Comparison of ENCODE assay signal across 8 mouse cellular contexts in the genomic region with DNA sequence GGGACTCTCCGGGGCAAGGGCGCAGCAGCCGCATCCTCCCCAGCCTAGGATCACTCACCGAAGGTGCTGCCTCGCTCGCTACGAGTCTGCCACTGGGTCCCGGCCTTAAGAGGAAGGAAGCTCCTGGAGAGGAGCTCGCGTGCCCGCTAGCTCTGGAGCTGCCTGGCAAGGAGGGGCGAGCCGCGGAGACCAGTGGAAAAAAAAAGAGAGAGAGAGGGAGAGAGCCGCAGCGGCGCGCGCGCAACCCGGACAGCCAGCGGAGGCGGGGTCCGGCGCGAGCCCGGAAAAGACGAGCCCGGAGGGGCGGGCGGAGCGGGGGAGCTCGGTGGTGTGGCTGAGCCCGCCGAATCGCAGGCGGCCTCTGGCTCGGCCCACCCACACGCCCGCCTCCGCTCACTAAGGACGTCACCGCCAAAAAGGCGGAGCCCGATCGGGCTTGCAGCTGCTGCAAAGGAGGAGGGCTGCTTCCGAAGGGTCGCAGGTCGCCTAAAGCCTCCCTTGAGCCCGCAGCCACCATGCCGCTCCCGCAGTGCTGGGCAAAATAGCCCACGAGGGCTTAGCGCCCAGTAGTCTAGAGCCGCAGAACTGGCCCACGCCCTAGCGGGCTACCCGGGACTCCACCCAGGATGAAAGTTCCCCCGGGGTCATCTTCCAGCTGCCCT. TPM values are rescaled to one million over a fixed set of nuclear protein-coding genes. Genes with fewer than 3 reads are reported as not detected.
A peak's percentile ranks its signal among the peaks of the same experiment; 100 is the strongest.
DNase-seq lines count a peak whose midpoint lies in the region; ATAC-seq lines count a peak whose summit lies in the region.

Gene Acsl4 (minus strand): TSS at position 289 of the 662 bp plus-strand sequence.

- DNase-seq in NIH3T3 (ENCODE audit: low read depth): peak; percentile 93
- DNase-seq in cerebellum, postnatal 10 days: peak; percentile 89 to 95
- peak; percentile 74 to 77 for DNase-seq in frontal cortex, postnatal 14 days (ENCODE audit: low spot score in 2 of 2)
- peak; percentile 84 to 87 for DNase-seq in layer of hippocampus, postnatal 36 days
- DNase-seq in lung, postnatal 36 days: peak; percentile 93
- peak; percentile 94 for DNase-seq in retina, postnatal 1 day
- DNase-seq in urinary bladder, adult 18-20 months (ENCODE audit: low spot score in 2 of 2): peak; percentile 71 to 85

- H3K27ac ChIP-seq in hindbrain, embryonic 13.5 days: peak within 1 kb of the TSS; percentile 89

- H3K4me2 ChIP-seq in hindbrain, embryonic 13.5 days: peak within 1 kb of the TSS; percentile 55

- peaks cover 8% of the 10 kb centered on the region for H3K4me1 ChIP-seq in hindbrain, embryonic 13.5 days (replicated peaks)

- H3K4me3 ChIP-seq in hindbrain, embryonic 13.5 days: peak within 1 kb of the TSS; percentile 55

- ATAC-seq in hindbrain, embryonic 13.5 days (ENCODE audit: low FRiP score): peak; percentile 99

- H3K36me3 ChIP-seq in hindbrain, embryonic 13.5 days: no peaks in the 10 kb centered on the region

- WGBS in hindbrain, embryonic 13.5 days: 17% methylated on average over 45 of the region's 59 CpGs

- H3K27me3 ChIP-seq in hindbrain, embryonic 13.5 days: peaks cover 13% of the 10 kb centered on the region; the same call in 1 of the 2 replicates

- H3K9me3 ChIP-seq in hindbrain, embryonic 13.5 days: no peaks in the 10 kb centered on the region

- peak within 1 kb of the TSS; percentile 79 for H3K9ac ChIP-seq in hindbrain, embryonic 13.5 days

RNA-seq across cellular contexts. Expression of gene Acsl4, which starts in this region (rescaled TPM):
- polyA plus RNA-seq in hindbrain, embryonic 13.5 days (2015; fragmentation: Nextera tagmentation; extraction: Ambion mirVana): 18.4 TPM in 2 replicates
- total RNA-seq in layer of hippocampus, postnatal 36 days (2021): 10 to 100 TPM; 71.5 to 77.1 TPM

Comparison
In these comparisons a context has a peak if more than half of its experiments do, and no peak if none do; other contexts are left out.
1. Peak in every context shown above with its lines: DNase-seq, ATAC-seq, H3K4me3 ChIP-seq and H3K27ac ChIP-seq.